Mouse (Mus musculus): ENCODE data around the gene Neu1. TPM values are rescaled to one million over a fixed set of nuclear protein-coding genes. Genes with fewer than 3 reads are reported as not detected.
"Not testable (repeated sequence)": the region's sequence is repeated elsewhere in the genome, so short reads cannot be mapped to it uniquely, and the experiment has no call there.

The Neu1 gene
- polyA plus RNA-seq, 1 experiment from 2014 or later: 81.2 TPM

- not testable (repeated sequence) for H3K4me3 ChIP-seq (ENCODE audit: inconsistent target); H3K27ac ChIP-seq
- peaks cover 12% of the 10 kb centered on the region; the same call in 1 of the 2 replicates for H3K36me3 ChIP-seq (ENCODE audit: inconsistent target)
- WGBS (ENCODE audit: missing documents): 96% methylated on average over 7 of the region's 9 CpGs
- H3K79me2 ChIP-seq (ENCODE audit: inconsistent target): peaks cover 13% of the 10 kb centered on the region
Observed at GRCm38 (mm10) chr17:34948721-34949552, 17.9 kb downstream of the Neu1 start.

GRCm38 (mm10) chr17:34949553-34949969 is 18.5 kb downstream of the Neu1 start:
- Histone ChIP-seq H3K79me2 (ENCODE audit: inconsistent target) (peaks cover 13% of the 10 kb centered on the region), H3K27ac (no peak overlapping the region), H3K36me3 (ENCODE audit: inconsistent target) (peaks cover 12% of the 10 kb centered on the region; the same call in 1 of the 2 replicates), H3K4me3 (ENCODE audit: inconsistent target) (no peak overlapping the region)
- 80% methylated on average over 4 of the region's 4 CpGs for WGBS (ENCODE audit: missing documents)

DNA sequence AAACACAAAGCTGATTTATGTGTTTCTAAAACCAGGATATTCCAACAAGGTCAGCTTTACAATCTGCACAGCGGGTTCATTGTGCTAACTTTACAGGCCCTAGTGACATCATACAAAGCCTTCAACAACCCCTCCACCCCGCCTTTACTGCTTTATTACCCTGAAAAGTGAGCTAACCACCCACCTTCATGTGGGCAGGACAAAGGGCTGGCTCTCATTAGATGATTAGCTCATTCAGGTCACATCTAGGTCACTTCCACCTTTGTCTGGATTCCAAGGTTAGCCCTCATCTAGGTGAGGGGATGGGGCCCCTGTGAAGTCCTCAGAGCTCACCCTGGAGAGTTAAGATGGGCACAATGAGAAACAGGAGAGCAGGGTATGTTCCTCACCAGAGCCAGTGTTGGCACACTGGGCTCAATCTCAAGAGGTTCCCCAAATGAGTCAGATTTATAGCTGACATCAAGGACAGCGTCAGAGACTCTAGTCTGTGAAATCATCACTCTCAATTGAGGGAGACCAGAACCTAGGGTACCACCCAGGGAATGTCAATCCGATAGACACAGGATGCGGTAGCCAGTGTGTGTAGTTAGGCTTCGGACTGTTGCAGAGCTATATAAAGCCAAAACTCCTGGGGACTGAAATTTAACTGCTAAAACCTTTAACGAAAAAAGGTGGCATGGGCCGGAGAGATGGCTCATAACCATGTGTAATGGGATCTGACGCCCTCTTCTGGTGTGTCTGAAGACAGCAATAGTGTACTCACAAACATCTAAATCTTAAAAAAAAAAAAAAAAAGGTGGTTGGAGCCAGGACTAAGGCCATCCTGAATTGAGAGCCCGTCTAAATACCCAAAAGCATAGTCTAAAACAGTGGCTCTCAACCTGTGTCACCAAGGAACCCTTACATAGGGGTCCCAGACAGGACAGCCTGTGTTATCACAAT is 19.7 kb downstream of the Neu1 start:
- Histone ChIP-seq H3K27ac (peak overlapping the region; percentile 81; the same call in 1 of the 2 replicates), H3K4me3 (ENCODE audit: inconsistent target) (peak overlapping the region; percentile 98)
- WGBS (ENCODE audit: missing documents): 44% methylated on average over 10 of the region's 10 CpGs

DNA sequence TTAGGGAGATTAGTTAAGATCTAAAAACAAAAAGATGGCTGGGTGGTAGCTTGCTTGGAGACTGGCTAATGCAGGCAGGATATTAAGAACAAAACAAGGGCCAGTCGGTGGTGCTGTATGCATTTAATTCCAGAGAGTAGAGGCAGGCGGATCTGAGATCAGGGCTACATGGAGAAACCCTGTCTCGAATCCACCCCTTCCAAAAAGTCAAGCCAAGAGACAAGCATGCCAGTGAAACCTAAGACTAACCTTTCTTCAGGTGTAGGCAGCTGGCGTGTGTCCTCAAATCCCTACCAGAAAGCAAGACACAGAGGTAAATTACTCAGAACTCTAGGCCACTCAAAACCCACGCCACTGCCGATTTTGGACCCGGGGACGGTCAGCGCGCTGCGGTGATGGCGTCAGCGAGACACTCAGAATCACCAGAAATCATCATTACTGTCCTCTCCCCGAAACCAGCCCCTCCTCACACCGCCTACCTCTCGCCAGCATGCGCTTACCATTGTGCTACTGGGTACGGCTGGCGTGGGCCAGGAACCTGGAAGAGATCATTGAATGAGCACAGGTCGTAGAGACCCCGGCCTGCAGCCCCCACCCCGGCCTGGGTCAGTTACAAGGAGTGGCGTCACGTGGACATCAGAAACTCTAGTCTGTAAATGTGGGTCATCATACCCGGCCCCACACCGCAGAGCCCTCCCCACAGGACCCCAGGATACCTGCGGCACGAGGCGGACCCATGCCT is 20.8 kb downstream of the Neu1 start:
- under 1% methylated on average over 29 of the region's 29 CpGs for WGBS (ENCODE audit: missing documents)
- Histone ChIP-seq H3K4me3 (ENCODE audit: inconsistent target) (peak overlapping the region; percentile 98), H3K27ac (peak overlapping the region; percentile 81), H3K36me3 (ENCODE audit: inconsistent target) (peaks cover 12% of the 10 kb centered on the region; the same call in 1 of the 2 replicates), H3K79me2 (ENCODE audit: inconsistent target) (peaks cover 13% of the 10 kb centered on the region)

More for the DNA sequence above, 19.7 kb downstream of the Neu1 start:
- peaks cover 12% of the 10 kb centered on the region; the same call in 1 of the 2 replicates for H3K36me3 ChIP-seq (ENCODE audit: inconsistent target)
- peaks cover 13% of the 10 kb centered on the region for H3K79me2 ChIP-seq (ENCODE audit: inconsistent target)

- Histone ChIP-seq H3K27ac (peak overlapping the region; percentile 81), H3K36me3 (ENCODE audit: inconsistent target) (peaks cover 12% of the 10 kb centered on the region; the same call in 1 of the 2 replicates), H3K4me3 (ENCODE audit: inconsistent target) (peak overlapping the region; percentile 98), H3K79me2 (ENCODE audit: inconsistent target) (peaks cover 13% of the 10 kb centered on the region)
- under 1% methylated on average over 21 of the region's 23 CpGs for WGBS (ENCODE audit: missing documents)
Observed at GRCm38 (mm10) chr17:34952378-34953040, 21.5 kb downstream of the Neu1 start.

DNA sequence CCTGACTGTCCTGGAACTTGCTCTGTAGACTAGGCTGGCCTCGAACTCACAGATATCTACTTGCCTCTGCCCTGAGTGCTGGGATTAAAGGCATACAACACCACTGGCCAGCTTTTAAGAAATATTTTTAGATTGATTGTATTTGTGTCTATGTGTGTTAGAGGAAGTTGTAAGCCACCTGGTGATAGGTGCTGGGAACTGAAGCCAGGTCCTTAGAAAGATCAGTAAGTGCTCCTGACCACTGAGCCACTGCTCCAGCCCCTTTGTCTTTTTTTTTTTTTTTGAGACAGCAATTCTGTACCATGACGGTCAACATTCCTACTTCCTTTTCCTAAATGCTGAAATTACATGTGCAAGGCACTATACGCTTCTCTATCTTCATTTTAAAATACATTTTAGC is 22.2 kb downstream of the Neu1 start:
- H3K4me3 ChIP-seq (ENCODE audit: inconsistent target): no peak overlapping the region
- peaks cover 13% of the 10 kb centered on the region for H3K79me2 ChIP-seq (ENCODE audit: inconsistent target)
- 0 out of 2 replicates have a peak overlapping the region, but pooled peaks have one; percentile 81 for H3K27ac ChIP-seq
- 60% methylated on average over 3 of the region's 3 CpGs for WGBS (ENCODE audit: missing documents)
- H3K36me3 ChIP-seq (ENCODE audit: inconsistent target): peaks cover 12% of the 10 kb centered on the region; the same call in 1 of the 2 replicates

DNA sequence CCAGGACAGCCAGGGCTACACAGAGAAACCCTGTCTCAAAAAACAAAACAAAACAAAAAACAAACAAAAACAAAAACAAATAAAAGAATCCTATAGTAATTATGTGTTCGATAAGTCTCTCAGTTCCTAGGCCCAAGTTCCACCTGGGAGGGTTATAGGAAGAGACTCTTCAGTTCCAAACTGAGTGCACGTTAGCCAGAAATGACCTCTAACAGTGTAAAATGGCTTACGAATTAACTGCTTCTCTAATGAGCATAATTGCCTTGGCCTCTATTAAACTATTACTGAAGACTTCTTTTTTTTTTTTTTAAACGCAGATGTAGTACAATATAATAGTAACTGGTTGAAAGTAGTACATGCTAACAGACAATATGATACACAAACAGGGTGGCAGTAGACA is 22.9 kb downstream of the Neu1 start:
- H3K27ac ChIP-seq: no peak overlapping the region
- H3K79me2 ChIP-seq (ENCODE audit: inconsistent target): peaks cover 13% of the 10 kb centered on the region
- WGBS (ENCODE audit: missing documents): 94% methylated on average over 3 of the region's 4 CpGs
- no peak overlapping the region for H3K4me3 ChIP-seq (ENCODE audit: inconsistent target)
- peaks cover 12% of the 10 kb centered on the region; the same call in 1 of the 2 replicates for H3K36me3 ChIP-seq (ENCODE audit: inconsistent target)

DNA sequence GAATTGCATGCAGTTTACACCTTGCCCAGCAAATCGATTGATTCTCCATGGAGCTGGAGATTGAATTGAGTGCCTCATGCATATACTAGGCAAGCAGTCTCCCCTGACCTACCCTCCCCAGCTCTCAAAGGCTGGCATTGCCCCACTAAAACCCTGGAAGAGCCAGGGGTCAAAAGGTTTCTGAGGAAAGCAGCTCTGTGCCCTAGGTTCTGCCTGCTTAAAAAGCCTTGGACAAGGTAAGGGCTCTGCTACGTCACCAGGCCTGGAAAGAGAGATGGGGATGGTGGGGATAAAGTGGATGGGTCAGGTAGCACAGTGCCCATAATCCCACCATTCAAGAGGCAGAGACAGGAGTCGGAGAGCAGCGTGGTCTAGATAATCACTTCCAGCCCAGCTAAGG is 23.8 kb downstream of the Neu1 start:
- H3K36me3 ChIP-seq (ENCODE audit: inconsistent target): peaks cover 7% of the 10 kb centered on the region; the same call in 1 of the 2 replicates
- H3K4me3 ChIP-seq (ENCODE audit: inconsistent target): no peak overlapping the region
- H3K27ac ChIP-seq: no peak overlapping the region
- H3K79me2 ChIP-seq (ENCODE audit: inconsistent target): peaks cover 13% of the 10 kb centered on the region
- WGBS (ENCODE audit: missing documents): 89% methylated on average over 4 of the region's 4 CpGs

GRCm38 (mm10) chr17:34955884-34956283 is 24.8 kb downstream of the Neu1 start:
- Histone ChIP-seq H3K36me3 (ENCODE audit: inconsistent target) (no peaks in the 10 kb centered on the region), H3K4me3 (ENCODE audit: inconsistent target) (no peak overlapping the region), H3K27ac (no peak overlapping the region), H3K79me2 (ENCODE audit: inconsistent target) (peaks cover 13% of the 10 kb centered on the region)
- 84% methylated on average over 3 of the region's 3 CpGs for WGBS (ENCODE audit: missing documents)

DNA sequence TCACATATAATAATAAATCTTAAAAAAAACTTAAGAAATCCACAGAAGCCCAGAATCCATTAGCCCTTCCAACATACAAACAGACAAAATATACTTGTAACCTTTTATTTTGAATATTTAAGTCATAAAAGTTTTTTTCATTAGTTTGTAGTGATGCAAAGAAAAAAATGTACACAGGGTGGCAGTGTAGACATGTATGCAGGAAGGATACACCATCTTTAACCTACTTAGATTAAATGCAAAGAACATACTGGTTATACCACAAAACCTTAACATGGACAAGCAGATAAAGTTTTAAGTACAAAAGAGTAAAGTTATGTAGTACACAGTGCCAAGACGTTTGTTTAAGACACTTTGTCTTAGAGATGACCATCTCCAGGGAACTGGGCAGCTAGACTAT is 25.3 kb downstream of the Neu1 start:
- 45% methylated on average over 1 of the region's 1 CpGs for WGBS (ENCODE audit: missing documents)
- H3K79me2 ChIP-seq (ENCODE audit: inconsistent target): peaks cover 10% of the 10 kb centered on the region
- H3K4me3 ChIP-seq (ENCODE audit: inconsistent target): no peak overlapping the region
- H3K36me3 ChIP-seq (ENCODE audit: inconsistent target): no peaks in the 10 kb centered on the region
- H3K27ac ChIP-seq: no peak overlapping the region

- WGBS (ENCODE audit: missing documents): no CpG with 5 or more reads among the region's 40 CpGs
- not testable (repeated sequence) for H3K79me2 ChIP-seq (ENCODE audit: inconsistent target); H3K4me3 ChIP-seq (ENCODE audit: inconsistent target); H3K36me3 ChIP-seq (ENCODE audit: inconsistent target); H3K27ac ChIP-seq
Observed at GRCm38 (mm10) chr17:34957291-34957690, 26.2 kb downstream of the Neu1 start.

DNA sequence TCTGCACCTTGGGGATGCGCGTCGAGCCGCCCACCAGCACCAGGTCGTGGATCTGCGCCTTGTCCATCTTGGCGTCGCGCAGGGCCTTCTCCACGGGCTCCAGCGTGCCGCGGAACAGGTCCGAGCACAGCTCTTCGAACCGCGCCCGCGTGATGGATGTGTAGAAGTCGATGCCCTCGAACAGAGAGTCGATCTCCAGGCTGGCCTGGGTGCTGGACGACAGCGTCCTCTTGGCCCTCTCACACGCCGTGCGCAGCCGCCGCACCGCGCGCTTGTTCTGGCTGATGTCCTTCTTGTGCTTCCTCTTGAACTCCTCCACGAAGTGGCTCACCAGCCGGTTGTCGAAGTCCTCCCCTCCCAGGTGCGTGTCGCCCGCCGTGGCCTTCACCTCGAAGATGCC is 26.9 kb downstream of the Neu1 start:
- H3K4me3 ChIP-seq (ENCODE audit: inconsistent target): not testable (repeated sequence)
- whole genome bisulfite sequencing (ENCODE audit: missing documents): 37% methylated on average over 2 of the region's 40 CpGs

GRCm38 (mm10) chr17:34958734-34959129 is 27.7 kb downstream of the Neu1 start:
- WGBS (ENCODE audit: missing documents): 4% methylated on average over 4 of the region's 47 CpGs
- H3K27ac ChIP-seq; H3K4me3 ChIP-seq (ENCODE audit: inconsistent target); H3K79me2 ChIP-seq (ENCODE audit: inconsistent target); H3K36me3 ChIP-seq (ENCODE audit: inconsistent target): not testable (repeated sequence)

More for the DNA sequence above, 26.9 kb downstream of the Neu1 start:
- not testable (repeated sequence) for H3K79me2 ChIP-seq (ENCODE audit: inconsistent target); H3K27ac ChIP-seq; H3K36me3 ChIP-seq (ENCODE audit: inconsistent target)
